Mouse (Mus musculus) CH12.LX (cell line): ENCODE data around the gene Rnd1.

Experiments
- EP300 ChIP-seq: IDR thresholded peaks from 2 replicates; pipeline ENCODE4 v1.6.1; 2011; ENCODE audit warnings: low read length, improper control_type of control experiment
- GABPA ChIP-seq: IDR thresholded peaks from 2 replicates; pipeline ENCODE4 v1.6.1; 2012; ENCODE audit warnings: low read depth, low read length, improper control_type of control experiment, inconsistent platforms; ENCODE audit not compliant: insufficient replicate concordance
- POLR2A ChIP-seq: IDR thresholded peaks from 2 replicates; pipeline ENCODE4 v1.6.1; 2011; ENCODE audit warnings: low read depth, mild to moderate bottlenecking, improper control_type of control experiment, low read length
- SIN3A ChIP-seq: IDR thresholded peaks from 2 replicates; pipeline ENCODE4 v1.6.1; 2012; ENCODE audit warnings: low read length, improper control_type of control experiment, inconsistent platforms
- USF1 ChIP-seq: IDR thresholded peaks from 2 replicates; pipeline ENCODE4 v1.6.1; 2014; ENCODE audit warnings: low read depth, mild to moderate bottlenecking, inconsistent platforms, low read length, improper control_type of control experiment
- ZMIZ1 ChIP-seq: IDR thresholded peaks from 2 replicates; pipeline ENCODE4 v1.6.1; 2012; ENCODE audit warnings: low read depth, mild to moderate bottlenecking, inconsistent platforms, low read length, improper control_type of control experiment

GRCm38 (mm10) chr15:98707766-98708372 lies 30.6 kb upstream of the Rnd1 start, which contains the start of gene Ccdc65:
- no peak for TF ChIP-seq EP300
- TF ChIP-seq POLR2A = no peak
- no peak for TF ChIP-seq USF1
- TF ChIP-seq SIN3A = peak; percentile 100
- TF ChIP-seq GABPA = peak; percentile 73
- TF ChIP-seq ZMIZ1 = no peak
